Mouse (Mus musculus) cerebral cortex, adult 2 months (tissue): ENCODE results near the gene Gpx2.

Experiments used
- WGBS: fragments of 180-500 bp; shearing (Covaris S2); methylation state at CpG from one replicate; pipeline ENCODE4 v1.1.7; 2018; 5-methylcytosine and 5-hydroxymethylcytosine counted together

Gene Gpx2

DNA sequence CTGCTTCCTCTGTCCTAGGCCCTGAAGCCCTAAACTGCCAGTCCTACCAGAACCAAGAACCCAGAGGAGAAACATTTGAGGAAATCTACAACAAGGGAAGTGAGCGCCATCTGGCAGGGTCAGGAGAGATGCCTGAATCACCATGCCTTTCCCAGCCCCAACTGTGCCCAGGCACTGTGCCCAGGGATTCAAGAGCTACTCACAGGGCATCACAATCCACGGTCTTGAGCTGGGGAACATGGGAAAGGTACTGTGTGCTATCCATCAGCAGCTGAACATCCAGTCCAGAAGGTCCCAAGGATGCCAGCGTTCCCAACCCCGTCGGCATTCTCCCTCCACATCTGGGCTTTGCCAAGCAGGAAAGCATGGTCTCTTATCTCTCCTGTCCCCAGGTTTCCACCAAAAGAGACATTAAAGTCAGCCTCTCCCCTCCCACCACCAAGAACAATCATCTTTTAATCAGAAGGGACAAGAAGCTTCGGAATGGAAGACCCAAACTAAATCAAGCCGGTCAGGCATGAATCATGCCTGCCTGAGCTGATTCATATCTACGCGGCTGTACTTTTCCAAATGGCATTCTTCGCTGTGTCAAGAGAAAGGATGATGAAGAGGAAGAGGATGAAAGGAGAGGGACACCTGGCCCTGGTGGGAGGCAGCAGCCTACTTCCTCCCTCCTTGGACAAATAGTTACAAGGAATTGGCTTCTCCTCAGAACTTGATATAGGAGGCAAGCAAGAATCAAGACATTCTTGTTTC, 9.9 kb upstream of the Gpx2 start:
- 67% methylated on average over 10 of the region's 10 CpGs for WGBS

DNA sequence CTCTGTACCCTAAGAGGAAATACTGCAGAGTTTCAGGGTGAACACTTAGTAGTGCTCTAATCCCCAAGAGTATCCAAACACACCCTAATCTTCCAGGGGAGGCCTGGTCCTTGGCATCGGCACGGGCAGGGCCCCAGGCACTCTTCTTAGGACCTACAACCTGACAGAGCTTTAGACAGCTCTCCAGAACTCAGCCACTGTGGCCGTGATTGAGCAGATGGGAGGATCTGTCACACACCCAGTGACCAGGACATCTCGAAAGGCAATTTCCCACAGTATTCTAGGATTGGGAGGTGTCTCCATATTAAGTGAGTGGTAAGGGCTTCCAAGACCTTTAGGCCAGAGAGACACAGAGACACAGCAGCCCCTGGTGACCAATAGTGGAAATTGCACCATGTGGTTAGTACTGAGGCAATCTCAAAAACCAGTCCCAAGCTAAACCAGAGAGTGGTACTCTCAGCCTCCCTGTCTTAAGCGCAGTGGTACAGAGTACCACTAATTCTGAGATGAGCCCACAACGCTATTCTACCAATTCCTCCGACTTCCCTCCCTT, 8.4 kb upstream of the Gpx2 start:
- 50% methylated on average over 7 of the region's 7 CpGs for WGBS

GRCm38 (mm10) chr12:76803028-76803427, 7.7 kb upstream of the Gpx2 start:
- 65% methylated on average over 10 of the region's 10 CpGs for WGBS

- WGBS = 74% methylated on average over 5 of the region's 5 CpGs
Observed at GRCm38 (mm10) chr12:76798008-76798720, 2.8 kb upstream of the Gpx2 start.

DNA sequence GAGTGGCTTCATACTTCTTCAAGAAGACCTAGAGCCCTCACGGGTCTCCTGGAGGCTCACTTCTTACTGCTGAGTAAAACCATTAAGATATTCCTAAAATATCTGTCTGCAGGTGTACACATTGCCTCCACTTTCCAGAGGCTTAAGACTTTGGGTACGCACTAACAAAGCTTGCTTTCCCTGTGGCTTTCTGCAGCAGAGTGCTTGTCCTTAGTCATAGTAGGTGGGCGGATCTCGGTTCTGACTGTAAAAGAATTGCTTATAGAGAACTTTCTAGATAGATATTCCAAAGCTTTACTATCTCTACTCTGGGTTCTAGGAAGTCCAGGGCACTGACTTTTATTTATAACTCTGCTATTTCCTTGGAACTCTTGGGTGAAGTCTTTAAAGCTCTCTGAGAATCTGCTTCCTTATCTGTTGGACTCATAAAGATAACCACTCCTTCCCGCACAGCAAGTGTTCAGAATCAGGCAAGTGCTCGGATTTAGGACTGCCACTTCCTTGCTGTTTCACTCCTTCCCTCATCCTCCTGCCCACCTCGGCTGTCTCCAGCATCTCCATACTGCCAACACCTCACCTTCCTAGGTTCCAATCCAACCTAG, 1.7 kb upstream of the Gpx2 start:
- WGBS = 55% methylated on average over 7 of the region's 7 CpGs

DNA sequence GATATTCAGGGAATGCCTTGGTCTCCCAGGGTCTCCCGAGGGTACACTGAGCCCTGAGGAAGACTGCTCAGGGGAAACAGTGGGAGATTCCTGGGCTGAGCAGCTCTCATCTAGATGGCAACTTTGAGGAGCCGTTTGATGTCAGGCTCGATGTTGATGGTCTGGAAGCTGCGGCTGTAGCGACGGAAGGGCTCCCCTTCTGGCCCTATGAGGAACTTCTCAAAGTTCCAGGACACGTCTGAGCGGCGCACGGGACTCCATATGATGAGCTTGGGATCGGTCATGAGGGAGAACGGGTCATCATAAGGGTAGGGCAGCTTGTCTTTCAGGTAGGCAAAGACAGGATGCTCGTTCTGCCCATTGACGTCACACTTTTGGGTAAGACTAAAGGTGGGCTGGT, 2.8 kb downstream of the Gpx2 start:
- WGBS = 63% methylated on average over 14 of the region's 14 CpGs

GRCm38 (mm10) chr12:76790446-76791084, 4.8 kb downstream of the Gpx2 start:
- WGBS = 24% methylated on average over 8 of the region's 8 CpGs

DNA sequence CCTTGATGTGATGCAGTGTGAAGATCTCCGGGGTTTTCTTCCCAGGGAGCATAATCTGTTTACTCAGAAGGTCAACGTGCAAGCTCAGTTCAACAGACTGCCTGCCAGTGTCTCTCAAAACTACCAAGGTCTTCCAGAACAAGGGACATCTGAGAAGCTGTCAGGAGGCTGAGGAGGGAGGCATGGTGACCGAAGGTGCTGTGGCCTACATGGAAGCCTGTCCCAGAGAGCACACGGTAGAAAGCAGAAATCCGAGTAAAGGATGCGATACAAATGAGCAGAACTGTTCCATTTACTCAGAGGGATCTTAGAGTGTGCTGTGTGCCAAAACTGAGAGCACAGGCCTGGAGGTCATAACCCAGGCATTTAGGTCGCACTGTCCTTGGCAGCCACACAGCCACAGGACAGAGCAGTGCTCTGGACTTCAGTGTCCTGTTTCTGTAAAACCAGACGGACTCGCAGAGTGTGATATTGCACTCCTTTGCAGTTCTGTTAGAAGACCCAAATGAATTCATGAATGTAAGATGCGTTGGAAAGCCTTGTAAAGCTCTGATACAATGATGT, 11.2 kb downstream of the Gpx2 start:
- 76% methylated on average over 10 of the region's 10 CpGs for WGBS

DNA sequence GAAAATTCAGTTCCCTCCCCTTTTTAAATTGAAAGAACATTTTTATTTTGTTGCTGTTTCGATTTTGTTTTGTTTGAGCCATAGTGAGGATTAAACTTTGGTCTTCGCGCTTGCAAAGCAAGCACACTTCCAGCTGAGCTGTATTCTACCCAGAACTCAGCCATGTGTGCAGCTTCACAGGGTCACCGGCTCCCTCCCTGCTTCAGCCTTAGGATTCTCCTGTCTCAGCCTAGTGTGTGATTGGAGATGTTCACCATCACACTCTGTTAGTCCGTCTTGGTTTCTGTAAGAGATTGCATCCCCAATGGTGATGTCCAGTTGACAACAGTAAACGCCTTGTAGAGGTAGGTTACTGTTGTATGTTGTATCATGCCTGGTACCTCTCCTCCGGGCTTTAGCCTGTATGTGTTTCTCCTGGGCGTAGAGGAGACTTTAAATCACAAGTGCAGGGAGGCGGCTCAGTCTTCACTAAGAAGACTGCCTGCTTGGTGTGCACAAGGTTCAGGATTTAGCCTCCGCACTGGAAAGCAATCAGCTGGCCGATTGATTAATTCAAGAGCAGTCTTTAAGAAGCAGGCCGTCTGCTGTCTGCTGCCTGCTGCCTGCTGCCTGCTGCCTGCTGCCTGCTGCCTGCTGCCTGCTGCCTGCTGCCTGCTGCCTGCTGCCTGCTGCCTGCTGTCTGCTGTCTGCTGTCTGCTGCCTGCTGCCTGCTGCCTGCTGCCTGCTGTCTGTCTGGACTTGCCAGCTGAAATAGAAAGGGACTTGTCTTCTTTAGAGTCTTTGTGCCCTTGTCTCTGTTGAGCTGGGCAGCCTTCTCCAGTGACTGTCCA, 14.5 kb downstream of the Gpx2 start:
- WGBS = 73% methylated on average over 12 of the region's 12 CpGs

DNA sequence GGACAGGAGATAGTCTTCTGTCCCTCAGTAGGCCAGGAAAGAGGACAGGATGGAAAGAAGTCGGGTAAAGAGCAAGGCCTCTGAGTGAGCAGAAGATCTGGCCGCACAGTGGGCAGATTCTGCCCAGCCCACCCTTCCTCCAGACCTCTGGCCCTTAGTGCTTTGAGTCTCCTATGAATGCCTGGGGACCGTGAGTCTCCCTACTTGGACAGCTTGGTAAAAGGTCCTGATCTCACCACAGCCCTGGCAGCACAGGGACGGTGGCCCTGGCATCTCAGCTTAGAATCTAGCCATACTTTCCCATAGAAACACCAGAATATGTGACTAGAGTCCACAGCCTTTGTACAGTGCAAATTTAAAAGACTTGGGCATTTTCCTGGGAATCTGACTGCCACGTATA, 15.4 kb downstream of the Gpx2 start:
- 88% methylated on average over 5 of the region's 5 CpGs for WGBS

DNA sequence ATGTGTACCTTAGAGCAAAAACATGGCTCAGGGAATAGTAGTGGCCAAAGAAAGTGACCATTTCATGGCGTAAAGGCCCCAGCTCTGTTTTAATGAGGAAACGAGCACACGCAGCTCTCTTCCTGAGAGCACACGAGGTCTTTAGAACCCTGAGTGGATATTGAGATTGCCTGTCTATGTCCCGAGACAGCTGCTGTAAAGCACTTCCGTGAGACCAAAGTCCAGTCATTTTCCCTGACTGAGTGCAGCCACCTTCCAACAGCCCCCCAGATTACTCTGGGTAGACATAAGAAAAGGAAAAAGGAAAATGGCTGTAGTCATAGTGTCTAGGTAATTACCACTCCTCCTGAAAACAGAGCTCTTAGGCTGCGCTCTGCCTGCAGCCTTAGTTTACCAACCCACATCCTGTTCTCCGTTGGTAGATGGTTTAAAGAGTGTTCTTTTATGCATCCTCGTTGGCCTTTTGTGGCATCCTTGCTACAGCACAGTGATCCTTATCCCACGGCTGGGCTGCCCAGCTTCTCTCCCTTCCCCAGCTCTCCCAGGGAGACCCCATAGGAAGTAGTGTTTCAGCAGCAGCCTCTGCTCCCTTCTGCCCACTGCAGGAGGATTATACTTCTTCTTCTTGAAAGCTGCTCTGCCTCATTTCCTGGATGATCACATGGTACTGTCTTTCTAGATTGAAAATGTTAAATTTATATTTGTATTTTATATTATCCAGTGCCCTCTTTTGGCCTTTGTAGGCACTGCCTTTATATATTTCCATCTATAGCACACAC, 16.9 kb downstream of the Gpx2 start:
- 86% methylated on average over 10 of the region's 10 CpGs for WGBS

GRCm38 (mm10) chr12:76776898-76777297, 18.5 kb downstream of the Gpx2 start:
- 96% methylated on average over 5 of the region's 5 CpGs for WGBS

DNA sequence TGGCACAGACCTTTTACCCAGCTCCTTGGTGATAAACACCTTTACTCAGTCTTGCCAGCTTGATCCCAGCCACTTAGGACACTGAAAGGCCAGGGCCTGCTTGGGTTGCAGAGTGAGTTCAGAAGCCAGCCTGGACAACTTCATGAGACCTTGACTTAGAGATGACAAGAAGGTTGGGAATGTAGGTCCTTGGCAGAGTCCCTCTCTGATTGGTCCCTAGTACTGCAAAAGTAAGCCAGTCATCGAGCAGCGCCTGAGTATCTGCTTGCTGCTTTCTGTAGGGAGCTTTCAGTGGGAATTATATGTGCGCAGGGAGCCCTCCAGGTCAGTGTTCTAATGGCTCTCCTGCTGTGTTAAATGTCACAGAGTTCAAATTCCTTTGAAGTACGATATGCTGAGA, 20.2 kb downstream of the Gpx2 start:
- WGBS = 72% methylated on average over 4 of the region's 4 CpGs

GRCm38 (mm10) chr12:76774652-76775051, 20.7 kb downstream of the Gpx2 start:
- 60% methylated on average over 3 of the region's 3 CpGs for WGBS

GRCm38 (mm10) chr12:76771540-76771939, 23.8 kb downstream of the Gpx2 start:
- 93% methylated on average over 5 of the region's 5 CpGs for WGBS

DNA sequence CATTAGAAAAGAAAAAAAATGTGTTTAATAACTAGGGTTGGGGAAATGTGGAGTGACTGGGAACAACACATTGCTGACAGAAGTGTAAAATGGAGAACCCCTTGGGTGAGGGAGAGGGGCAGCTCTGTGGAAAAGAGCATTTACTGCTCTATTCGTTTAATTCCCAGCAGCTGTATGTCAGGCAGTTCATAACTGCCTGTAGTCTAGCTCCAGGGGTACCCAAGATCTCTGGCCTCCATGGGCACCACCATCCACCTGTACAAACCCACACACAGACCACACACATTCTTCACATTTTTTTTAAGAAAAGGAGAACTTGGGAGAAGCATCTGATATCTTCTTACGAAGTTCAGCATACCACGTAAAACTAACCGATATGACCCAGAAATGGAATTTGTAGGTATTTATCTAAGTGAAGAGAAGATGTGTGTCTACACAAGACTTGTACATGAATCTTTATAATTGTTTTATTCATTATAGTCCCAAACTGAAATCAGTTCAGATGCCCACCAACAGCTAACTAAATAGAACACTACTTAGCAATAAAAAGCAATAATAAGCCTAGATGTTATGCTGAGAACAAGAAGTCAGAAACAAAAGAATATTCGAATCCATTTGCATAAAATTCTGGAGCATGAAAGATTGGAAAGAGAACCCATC, 24.4 kb downstream of the Gpx2 start:
- WGBS = 87% methylated on average over 5 of the region's 5 CpGs

GRCm38 (mm10) chr12:76765901-76766630, 29.3 kb downstream of the Gpx2 start:
- 24% methylated on average over 20 of the region's 20 CpGs for WGBS

GRCm38 (mm10) chr12:76765354-76765851, 30.0 kb downstream of the Gpx2 start, which contains the start of the genes Churc1 and Fntb:
Gene Churc1, plus strand, starts transcription at chr12:76765538.
Gene Fntb, plus strand, starts transcription at chr12:76765589.
- WGBS = under 1% methylated on average over 31 of the region's 31 CpGs
